Mouse (Mus musculus): ENCODE results near the gene Lexm. TPM values are rescaled to one million over a fixed set of nuclear protein-coding genes. Genes with fewer than 3 reads are reported as not detected.

Lexm gene
- total RNA-seq (2021) (not detected), polyA plus RNA-seq (2012; rRNA removed) (not detected in 2 replicates)
- long read RNA-seq: 0 reads

DNA sequence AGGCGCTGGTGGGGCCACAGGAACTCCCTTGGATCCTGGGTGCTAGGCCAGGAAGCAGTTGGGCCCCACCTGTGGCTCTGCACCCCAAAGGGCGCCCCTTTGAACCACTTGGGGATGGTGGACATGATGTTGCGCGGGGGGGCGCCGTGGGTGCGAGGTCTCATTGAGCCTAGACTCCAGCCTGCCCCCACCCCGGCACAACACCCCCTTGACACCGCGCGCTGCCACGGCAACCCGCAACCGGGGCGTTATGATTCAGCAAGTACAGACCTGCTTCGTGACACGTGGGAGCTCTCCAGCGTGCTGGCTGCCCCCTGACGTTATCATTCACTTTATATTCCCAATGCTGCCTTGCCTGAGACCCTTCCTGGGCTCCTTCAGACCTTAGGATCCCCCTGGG is at the start of gene Lexm:
Gene Lexm, minus strand, starts transcription at position 186 of the 400 bp plus-strand sequence.
- peak; percentile 25 for DNase-seq

DNA sequence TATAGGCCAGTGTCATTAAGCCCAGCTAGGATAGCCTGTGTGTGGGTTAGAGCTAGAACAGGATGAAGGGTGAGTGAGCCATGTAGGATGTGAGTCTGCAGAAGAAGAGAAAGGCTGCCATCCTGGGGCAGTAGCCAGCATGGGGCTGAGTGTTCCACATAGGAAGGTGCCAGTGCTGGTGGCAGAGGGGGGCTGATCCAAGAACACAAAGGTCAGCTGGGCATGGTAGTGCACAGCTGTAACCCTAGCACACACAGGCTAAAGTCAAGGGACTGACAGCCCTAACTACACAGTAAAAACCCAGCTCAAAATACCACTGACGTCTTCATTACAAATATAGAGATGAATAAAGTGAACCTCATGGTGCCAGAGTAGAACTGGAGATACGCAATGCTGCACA is 49.5 kb upstream of the Lexm start:
- DNase-seq: no peak

DNA sequence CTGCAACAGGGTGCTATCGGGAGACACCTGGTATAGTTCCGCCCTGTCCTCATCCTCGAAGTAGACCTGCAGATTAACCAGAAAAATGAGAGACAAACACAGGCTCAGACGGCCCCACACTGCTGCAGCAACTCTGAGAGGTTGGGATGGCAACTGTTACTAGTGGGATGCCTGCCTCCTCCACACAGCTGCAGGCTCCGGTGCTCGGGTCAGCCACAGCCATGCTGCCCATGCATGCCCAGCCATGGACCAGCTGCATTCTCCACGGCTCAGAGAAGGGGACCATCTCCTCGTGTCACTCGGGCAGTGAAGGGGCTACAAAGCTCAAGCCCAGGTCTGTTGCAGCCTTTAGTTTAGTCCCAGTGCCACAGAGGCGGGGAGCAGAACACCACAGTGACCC is 48.6 kb upstream of the Lexm start:
- no peak for DNase-seq

DNA sequence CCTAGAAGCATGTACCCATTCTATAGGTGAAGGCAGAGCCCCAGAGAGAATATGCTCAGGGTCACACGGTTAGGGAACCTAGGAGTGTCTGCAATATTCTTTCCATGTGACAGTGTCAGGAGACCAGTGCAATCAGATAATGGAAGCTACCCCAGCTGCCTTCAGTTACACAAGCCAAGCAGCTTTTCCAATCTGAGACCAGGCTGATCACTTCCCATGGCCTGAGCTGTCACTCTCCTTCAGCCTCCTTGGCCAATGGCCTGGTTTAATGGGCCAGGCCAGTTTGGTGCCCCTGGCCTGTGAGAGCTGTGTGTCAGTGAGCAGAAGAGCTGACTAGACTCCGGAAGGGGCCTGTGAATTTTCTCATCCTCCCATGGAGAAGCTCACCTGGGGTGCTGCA is 48.2 kb upstream of the Lexm start:
- no peak for DNase-seq

DNA sequence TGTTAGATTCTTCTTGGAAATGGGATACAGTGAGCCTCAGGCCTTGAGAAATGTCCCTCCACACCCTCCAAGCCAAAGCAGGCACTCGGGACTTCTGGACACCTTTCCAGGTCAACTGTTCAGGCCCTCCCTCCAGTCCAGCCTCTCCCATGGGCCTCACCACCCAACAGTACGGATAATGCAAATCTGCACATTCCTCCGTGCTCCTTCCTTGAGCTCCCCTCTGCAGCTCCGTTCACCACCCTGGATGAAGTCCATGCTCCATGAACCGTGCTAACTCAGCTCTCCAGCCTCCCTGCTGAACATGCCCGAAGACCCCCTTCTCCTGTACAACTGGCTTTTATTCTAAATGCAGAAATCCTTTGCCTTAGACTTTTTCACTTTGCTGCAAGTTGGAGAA is 47.7 kb upstream of the Lexm start:
- DNase-seq: no peak

DNA sequence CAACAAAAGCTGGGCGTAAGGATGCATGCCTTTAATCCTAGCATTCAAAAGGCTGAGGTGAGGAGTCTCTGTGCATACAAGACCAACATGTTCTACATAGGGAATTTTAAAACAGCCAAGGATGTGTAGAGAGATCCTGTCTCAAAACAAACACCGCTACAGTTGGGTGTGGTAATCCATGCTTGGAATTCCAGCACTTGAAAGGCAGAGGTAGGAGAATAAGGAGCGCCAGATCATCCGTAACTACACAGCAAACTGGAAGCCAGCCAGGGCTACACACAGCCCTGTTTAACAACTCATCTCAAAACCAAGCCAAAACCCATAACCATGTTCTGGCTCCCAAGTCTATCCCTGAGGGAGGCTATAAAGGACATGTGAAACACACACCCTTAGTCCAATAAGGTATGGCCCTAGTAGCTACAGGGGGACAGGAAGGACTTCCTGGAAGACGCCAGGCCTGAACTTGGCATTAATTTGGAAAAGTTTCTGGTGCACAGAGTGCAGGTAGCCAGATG is 47.0 kb upstream of the Lexm start:
- no peak for DNase-seq

DNA sequence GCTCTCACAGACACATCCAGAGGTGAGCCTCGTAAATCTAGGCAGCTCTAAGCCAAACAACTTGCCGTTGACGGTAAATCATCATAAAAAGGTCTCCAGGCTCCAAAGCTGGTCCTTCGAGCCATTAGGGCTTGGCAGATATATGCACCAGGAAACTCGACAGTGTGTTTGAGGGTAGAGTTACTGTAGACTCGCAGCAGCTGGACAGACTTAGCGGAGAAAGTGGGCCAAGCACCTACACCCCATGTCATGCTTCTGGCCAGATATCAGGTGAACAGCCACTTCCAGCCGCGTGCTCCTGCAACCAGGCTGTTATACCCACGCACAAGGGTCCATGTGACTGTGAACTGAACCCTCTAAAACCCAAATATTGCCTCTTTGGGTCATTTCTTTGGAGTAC is 38.6 kb upstream of the Lexm start:
- no peak for DNase-seq

DNA sequence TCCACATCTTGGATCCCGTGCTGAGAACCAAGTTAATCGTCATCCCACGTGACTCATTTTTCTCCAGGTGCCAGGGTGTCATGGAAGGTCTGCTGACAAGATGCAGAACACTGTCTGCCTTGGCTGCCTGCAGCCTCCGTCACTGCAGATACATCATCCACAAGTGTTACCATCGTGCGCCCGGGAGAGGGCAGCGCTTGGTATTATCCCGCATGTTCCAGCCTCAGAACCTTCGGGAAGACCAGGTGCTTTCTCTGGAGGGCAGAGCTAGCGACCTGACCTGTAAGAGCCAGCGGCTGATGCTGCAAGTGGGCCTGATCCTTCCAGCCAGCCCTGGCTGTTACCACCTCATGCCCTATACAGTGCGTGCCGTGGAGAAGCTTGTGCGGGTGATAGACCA is 36.0 kb upstream of the Lexm start:
- DNase-seq: no peak

DNA sequence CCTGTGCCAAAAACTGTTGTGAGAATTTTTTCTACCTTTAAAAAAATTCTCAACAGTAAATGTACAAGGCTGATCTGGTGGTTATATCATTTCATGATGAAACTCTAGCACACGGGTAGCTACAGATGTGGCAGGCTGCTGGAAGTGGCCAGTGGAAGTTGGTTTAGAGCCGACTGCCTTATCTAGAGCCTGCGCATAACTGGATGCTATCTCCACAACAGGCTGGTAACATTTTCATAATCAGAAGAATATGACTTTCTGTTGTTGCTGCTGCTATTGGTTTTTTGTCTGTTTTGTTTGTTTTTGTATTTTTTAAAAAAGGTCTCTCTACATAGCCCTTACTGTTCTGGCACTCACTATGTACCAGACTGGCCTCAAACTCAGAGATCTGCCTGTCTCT is 35.5 kb upstream of the Lexm start:
- no peak for DNase-seq

DNA sequence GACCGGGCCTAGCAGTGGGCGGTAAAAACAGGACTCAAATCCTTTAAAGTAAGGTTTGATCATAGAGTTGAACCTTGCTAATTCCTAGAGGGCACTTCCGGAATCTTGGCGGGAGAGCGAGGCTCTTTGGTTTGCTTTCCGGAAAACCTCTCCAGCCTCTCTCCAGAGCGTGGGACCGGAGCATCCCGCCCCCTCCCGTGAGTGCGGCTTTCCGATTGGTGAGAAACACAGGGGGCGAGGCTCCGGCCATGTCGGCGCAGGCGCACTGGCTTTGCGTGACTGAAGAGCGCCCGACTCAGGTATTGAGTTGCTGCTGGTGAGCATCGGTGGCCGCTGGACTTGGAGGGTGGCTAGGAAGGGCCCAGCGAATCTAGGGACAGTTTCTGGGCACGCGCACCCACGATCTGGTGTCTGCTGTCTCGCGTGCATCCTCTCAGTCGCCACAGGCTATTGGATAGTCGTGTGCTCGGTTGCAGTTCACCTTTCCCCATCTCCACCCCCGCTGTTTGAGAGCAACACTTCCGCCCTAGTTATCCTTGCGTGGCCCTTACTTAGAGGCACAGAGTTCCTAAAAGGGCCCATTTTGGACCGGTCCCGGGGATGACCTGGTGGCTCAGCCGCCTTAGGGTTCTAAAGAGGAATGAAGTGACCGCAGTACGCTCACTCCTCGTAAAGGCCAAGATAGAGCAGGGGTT is 33.9 kb upstream of the Lexm start, which contains the start of gene Pars2:
Gene Pars2, plus strand, starts transcription at position 237 of the 695 bp plus-strand sequence.
- DNase-seq: peak; percentile 98

DNA sequence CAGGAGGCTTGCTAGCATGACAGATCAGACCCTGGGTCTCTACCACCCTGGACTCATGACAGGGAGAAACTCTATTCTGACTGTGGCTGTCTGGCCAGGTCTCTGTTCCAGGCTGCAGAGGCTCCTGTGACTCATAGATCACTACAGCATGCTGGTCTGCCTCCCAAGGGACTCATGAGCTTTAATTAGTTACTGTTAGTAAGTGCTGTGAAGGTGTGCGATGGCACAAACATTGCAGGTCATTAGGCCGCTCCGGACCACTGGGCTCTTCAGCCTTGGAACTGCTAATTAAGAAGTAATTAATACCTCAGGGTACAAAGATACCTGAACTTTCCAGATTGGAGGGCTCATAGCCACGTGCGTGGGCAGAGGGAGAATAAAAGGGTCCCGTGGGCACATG is 30.1 kb upstream of the Lexm start:
- no peak for DNase-seq

DNA sequence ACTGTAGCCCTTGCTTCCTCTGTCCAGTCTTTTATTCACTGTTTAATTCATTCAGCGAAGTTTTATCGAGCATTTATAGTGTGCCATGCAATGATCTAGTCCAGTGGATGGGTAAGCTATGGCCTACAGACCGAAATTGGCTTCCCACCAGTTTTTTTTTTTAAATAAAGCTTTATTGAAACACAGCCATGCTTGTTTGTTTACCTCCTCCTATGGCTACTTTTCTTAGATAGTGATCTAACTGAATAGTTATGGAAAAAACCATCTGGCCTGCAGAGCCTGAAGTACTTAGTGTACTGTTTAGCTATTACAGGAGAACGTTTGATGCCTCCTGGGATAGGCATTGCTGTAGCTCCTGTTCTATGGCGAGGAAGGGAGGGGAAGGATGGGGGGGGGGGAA is 28.8 kb upstream of the Lexm start:
- DNase-seq: no peak

DNA sequence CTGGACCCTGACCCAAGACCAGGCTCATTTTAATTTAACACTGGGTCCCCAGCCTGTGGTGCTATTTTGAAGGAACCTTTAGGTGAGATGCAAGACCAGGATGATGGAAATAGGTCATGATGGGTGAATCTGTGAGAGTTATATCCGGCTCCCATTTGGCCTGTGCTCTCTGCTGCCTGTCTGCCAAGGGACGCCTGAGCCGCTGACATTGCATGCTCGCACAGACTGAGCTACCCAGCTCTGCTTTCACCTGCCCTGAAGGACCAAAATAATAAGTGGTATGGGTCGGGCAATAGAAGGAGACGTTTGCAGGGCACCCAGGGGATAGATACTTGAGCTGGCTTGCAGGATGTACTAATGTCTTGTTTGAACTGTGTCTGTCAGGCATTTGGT is 27.2 kb upstream of the Lexm start:
- DNase-seq: no peak

DNA sequence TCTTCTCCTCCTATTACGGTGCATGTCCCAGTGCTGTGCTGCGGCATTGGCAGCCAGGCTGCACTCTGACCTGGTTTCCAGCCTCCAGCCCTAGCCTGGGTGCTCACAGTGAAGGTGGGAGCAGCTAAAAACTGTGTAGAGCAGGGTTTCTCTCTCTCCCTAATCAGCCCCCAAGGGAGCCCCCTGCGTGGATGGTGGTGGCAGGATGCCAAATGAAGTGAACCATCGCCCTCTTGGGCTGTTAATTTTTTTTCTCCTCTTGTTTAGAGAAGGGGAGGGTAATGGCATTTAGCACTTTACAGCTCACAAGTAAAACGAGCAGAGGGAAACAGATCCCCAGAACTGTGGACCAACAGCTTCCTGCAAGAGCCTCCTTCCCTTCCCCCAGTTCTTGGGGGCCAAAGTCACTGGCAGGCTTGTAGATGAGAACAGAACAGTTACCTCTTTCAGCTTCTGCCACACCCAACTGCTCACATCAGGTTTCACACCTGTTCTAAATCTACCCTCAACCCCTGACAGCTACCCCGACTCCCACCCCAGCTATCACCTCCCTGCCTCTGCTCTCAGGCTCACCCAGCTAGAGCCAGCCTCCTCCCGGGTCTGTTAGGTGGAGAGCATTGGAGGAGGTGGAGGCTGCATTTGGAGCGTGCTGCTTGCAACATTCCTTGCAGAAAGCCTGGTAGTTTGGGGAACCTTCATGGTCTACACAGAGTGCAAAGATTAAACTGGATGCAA is 26.6 kb upstream of the Lexm start:
- DNase-seq: no peak

DNA sequence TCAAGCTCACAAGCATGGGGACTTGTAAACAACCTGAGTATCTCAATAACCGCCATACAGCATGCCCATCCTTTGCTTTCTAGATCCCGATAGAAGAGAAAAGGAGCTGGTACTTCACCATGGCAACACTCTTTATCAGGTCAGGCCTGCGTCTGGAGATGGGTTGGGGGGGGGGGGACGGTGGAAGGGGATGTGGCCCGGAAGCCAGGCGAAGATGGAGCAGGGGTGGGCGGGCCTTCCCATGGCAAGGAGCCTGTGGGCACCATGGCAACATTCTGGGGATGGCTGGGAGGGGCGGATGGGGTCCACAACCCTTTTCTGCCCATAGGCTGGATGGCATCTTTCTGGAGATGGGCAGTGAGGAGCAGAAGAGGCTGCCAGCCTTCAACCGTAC is 17.0 kb upstream of the Lexm start:
- DNase-seq: no peak

DNA sequence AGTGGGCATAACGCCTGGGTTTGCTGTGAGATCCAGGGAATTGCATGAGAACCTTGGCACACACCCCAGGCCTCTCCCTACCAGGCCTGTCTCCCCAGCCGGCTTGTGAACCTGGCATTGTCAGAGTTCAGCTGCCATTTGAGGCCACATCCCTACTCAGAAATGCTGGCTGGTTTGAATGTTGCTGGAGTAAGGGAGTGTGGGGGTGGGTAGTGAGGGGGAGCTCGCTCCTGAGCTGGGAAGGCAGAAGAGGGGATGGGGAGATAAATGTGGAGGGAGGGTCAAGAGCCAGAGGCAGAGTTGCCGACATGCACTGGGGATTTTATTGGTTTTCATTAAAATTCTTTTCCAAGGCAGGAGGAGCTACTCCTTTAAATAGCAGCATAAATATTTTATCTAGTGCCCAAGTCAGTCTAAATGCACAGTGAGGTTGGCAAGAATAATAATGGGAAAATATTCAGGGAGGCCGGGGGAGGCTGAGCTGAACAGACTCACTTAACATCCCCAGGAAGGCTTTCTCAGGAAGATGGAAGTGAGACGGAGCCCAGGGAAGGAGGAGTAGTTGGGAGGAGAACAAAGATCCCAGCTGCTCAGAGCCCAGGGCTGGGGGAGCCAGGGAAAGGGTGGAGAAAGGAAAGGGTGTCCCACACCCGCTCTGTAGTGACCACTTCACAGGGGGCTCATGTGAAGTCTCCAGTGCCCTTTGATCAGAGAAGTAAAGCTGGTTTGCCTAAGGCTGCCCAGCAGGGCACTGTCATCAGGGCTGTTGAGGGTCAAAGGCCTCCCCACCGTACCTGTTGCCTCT is 16.4 kb upstream of the Lexm start:
- no peak for DNase-seq

DNA sequence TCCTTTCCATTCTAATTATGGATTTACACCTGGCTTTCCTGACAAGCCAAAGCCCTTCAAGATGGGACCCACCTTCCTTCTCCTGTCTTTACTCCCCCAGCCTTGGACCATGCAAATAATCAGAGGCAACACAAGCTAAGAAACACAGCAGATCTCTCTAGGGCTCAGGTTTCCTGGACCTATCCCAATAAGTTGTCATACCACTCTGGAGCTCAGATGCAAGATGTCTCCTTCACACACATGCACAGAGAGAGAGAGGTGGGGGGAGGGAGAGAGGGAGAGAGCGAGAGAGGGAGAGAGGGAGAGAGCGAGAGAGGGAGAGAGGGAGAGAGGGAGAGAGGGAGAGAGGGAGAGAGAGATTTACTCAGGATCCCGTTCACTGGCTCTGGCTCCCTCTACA is 15.3 kb upstream of the Lexm start:
- no peak for DNase-seq

DNA sequence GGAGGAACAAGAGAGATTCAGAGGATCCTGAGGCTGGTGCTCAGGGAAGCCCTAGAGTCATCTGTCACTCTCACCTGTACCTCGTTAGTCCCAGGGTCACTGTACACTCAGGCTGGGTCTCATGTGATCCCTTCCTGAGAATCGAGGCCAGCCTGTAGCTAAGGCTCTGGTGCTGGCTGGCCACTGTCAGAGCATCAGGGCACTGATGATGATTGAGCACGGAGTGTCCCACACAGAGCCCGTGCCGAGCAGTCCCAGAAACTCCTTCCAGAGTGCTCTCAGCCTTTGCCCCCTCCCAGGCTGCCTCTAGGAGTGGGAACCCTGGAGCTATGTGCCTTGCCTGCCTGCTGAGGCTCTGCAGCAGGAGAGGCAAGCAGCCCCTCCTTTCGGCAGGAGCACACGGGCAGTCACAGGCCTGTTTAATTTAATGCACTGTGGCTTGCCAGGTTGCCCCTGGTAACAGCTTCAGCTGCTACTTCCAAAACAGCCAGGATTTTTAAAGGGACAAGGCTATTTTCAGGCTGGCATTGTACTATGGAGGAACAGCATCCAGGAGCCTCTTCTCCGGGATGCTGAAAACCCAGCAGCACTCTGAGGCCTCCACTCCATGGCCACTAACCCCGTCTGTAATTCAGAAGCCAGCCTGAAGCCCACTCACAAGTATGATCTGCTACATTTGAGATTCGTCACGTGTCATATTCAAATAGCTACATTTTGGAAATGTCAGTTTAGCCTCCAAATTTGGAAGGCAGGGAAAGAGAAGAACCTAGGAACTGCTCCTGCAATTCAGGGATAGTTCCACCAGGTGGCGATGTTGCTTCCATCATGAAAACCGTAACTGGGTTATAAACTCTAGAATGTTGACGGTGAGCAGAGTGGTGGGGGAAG is 13.5 kb upstream of the Lexm start:
- peak; percentile 33 for DNase-seq

DNA sequence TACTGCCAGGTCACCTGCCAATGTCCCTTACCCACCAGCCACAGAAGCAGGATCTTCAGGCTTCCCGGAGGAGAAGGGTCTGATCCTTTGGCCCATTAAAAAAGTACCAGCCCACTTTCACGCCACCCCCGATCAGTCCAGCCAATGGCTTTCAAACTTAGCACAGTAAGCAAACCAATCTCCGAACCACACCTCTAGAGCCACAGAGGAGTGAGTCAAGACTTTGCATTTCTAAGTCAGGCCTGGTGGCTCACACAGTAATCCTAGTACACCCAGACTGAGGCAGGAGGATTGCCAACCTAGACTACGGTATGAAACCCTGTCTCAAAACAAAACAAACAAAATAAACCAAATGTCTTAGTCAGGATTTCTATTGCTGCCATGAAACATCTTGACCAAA is 12.3 kb upstream of the Lexm start:
- DNase-seq: no peak

DNA sequence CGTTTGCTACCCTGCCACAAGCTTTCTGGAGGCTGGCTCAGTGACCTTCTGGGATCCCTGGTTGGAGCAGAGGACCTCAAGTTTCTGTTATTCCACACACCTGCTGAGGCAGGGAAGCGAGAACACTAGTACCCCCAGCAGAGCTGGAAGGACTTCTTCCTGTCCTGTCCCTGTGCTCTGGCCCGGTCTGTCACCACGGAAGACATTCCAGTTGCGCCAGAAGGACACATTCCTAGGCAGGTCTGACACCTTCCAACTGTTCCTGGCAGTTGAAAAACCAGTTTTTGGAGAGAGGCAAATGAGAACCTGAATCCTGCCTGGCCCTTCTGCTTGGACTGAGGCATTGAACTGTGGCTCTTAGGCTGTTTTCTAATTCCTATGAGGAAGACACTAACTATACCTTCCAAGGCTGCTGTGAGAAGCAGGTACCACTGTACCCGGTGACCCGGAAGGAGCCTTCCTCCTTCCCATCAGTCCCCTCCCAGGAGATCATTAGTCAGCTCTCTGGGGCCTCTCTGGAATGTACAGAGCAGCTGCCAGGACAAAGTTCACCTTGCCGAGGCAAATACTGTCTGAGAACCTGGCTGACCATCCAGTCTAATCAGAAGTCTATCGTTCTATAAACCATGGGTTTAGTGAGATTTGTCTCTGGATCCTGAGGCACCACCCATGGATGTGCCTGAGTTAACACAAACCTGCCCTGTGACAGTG is 11.8 kb upstream of the Lexm start:
- DNase-seq: no peak

DNA sequence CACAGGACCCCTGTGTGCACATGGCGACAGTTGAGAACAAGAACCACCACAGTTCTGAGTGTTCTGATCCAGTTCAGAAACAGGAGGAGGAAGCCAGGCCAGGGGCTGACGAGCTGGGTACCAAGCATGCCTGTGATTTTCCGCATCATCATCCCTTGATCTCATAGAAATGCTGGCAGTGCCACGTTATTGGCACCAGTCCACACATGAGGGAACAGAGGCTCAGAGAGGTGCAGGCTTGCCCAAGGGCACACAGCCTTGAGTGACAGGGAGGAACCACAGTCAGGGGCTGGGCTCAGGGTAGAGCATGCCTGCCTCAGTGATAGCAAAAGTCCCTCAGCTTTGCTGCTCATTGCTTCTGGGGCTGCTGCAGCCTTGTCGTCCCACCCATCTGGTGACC is 10.8 kb upstream of the Lexm start:
- DNase-seq: peak; percentile 37
